ENCODE assay signal across 9 mouse cellular contexts in the genomic region with DNA sequence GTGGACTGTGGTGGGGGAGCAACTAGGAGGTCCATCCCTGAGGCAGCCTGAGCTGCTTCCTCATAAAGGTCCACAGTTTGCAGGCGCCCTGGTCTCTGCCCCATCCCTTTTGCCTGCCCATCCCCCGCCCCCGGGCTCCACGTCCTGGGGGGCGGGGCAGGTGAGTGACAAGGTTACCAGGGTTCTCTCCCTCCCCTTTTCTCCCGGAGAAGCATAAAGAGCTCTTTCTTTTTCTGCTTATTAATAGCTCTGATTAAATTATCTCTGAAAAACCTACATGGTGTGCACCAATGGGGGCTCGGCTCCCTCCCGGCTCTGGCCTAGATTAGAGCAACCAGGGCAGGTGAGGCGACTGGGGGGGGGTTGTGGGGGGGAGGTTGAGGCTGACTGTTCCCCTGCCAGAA. TPM values are rescaled to one million over a fixed set of nuclear protein-coding genes. Genes with fewer than 3 reads are reported as not detected.
DNase-seq lines count a peak whose midpoint lies in the region; ATAC-seq and TF ChIP-seq lines count a peak whose summit lies in the region.
"Had no signal": no experiment of that assay in that cellular context is flagged by ENCODE, and none has a peak within 500 bp of the region (broad histone marks: within the 10 kb centered on the region; RNA-seq: fewer than 3 reads in every experiment).

No protein-coding gene starts in this region.

- 11% methylated on average over 9 of the region's 9 CpGs for WGBS in heart, postnatal 0 days
- WGBS in embryonic facial prominence, embryonic 10.5 days, result 24% methylated on average over 9 of the region's 9 CpGs

- H3K9ac ChIP-seq in heart, postnatal 0 days (replicated peaks; ENCODE audit: low read depth, low read length), result no peak overlapping the region
- H3K9ac ChIP-seq in ES-Bruce4 (ENCODE audit: low read depth, poor library complexity, severe bottlenecking), result peak overlapping the region; percentile 40

- peak; percentile 42; the same call in 1 of the 2 replicates for ATAC-seq in heart, postnatal 0 days (ENCODE audit: insufficient read depth, low read depth)
- ATAC-seq: lung, postnatal 0 days had no signal

- peaks cover 9% of the 10 kb centered on the region; the same call in 1 of the 2 replicates for H3K4me1 ChIP-seq in heart, postnatal 0 days (ENCODE audit: control insufficient read depth, insufficient read depth)
- no peaks in the 10 kb centered on the region for H3K4me1 ChIP-seq in ES-Bruce4 (ENCODE audit: control insufficient read depth, insufficient read depth, low read length)
- peaks cover 51% of the 10 kb centered on the region for H3K4me1 ChIP-seq in embryonic facial prominence, embryonic 10.5 days

- H3K9me3 ChIP-seq in heart, postnatal 0 days (replicated peaks; ENCODE audit: control insufficient read depth, low read length), result peaks cover 8% of the 10 kb centered on the region; the same call in 1 of the 2 replicates
- H3K9me3 ChIP-seq in ES-Bruce4 (replicated peaks; ENCODE audit: control insufficient read depth, insufficient read depth, low read length, poor library complexity, severe bottlenecking), result peaks cover 5% of the 10 kb centered on the region; the same call in 1 of the 2 replicates
- H3K9me3 ChIP-seq in embryonic facial prominence, embryonic 10.5 days, result peaks cover 18% of the 10 kb centered on the region

- H3K27ac ChIP-seq in heart, postnatal 0 days (ENCODE audit: low read depth), result no peak overlapping the region
- no peak overlapping the region for H3K27ac ChIP-seq in ES-Bruce4 (ENCODE audit: insufficient read depth, low read length)
- peak overlapping the region; percentile 55 for H3K27ac ChIP-seq in embryonic facial prominence, embryonic 10.5 days (replicated peaks)

- DNase-seq in heart, postnatal 0 days (ENCODE audit: low spot score), result no peak
- DNase-seq in heart, postnatal 4 days, result no peak
- peak; percentile 70 for DNase-seq in embryonic facial prominence, embryonic 10.5 days (ENCODE audit: low spot score)
- peak; percentile 71 for DNase-seq in liver
- DNase-seq in gastrocnemius, adult 8-10 months (ENCODE audit: low spot score in 2 of 2), result no peak
- DNase-seq in layer of hippocampus, postnatal 25 days (ENCODE audit: extremely low spot score in 1 of 2, low spot score in 1 of 2), result no peak
- no peak for DNase-seq in urinary bladder, postnatal 36 days (ENCODE audit: low spot score in 2 of 2)

- no peak overlapping the region for H3K4me3 ChIP-seq in heart, postnatal 0 days (ENCODE audit: low read depth, low read length)
- peak overlapping the region; percentile 16 for H3K4me3 ChIP-seq in ES-Bruce4 (ENCODE audit: low read depth, low read length)
- peak overlapping the region; percentile 34 for H3K4me3 ChIP-seq in embryonic facial prominence, embryonic 10.5 days

- no peaks in the 10 kb centered on the region for H3K27me3 ChIP-seq in heart, postnatal 0 days (ENCODE audit: control insufficient read depth, insufficient read depth, low read length)
- H3K27me3 ChIP-seq in ES-Bruce4 (ENCODE audit: control insufficient read depth, insufficient read depth, low read length, poor library complexity, severe bottlenecking), result no peaks in the 10 kb centered on the region
- peaks cover 17% of the 10 kb centered on the region for H3K27me3 ChIP-seq in embryonic facial prominence, embryonic 10.5 days (replicated peaks; ENCODE audit: low read depth, poor library complexity, severe bottlenecking)

- no peak for TF ChIP-seq POLR2A in ES-Bruce4 (IDR thresholded peaks at IDR 0.05; ENCODE audit: insufficient read depth, low read length)

- no peak for TF ChIP-seq EP300 in heart, postnatal 0 days (IDR thresholded peaks at IDR 0.05; ENCODE audit: low read depth)
- peak; percentile 60 for TF ChIP-seq EP300 in ES-Bruce4 (IDR thresholded peaks at IDR 0.05; ENCODE audit: insufficient read depth, low read depth, low read length)

- no peak for TF ChIP-seq CTCF in heart, postnatal 0 days (IDR thresholded peaks at IDR 0.05; ENCODE audit: low read depth)
- no peak for TF ChIP-seq CTCF in ES-Bruce4 (IDR thresholded peaks at IDR 0.05; ENCODE audit: low read depth, low read length)

- peak overlapping the region; percentile 40 for H3K4me2 ChIP-seq in heart, postnatal 0 days (ENCODE audit: low read depth, low read length)

- no peaks in the 10 kb centered on the region for H3K36me3 ChIP-seq in heart, postnatal 0 days (replicated peaks; ENCODE audit: control insufficient read depth, insufficient read depth, low read length)
- H3K36me3 ChIP-seq in ES-Bruce4 (ENCODE audit: control insufficient read depth, insufficient read depth, low read length, poor library complexity, severe bottlenecking), result no peaks in the 10 kb centered on the region
- H3K36me3 ChIP-seq in embryonic facial prominence, embryonic 10.5 days (replicated peaks), result no peaks in the 10 kb centered on the region

RNA-seq across cellular contexts. Expression of a gene that starts 7.3 kb away (rescaled TPM):
- total RNA-seq in heart, postnatal 0 days (2014; rRNA removed; ENCODE audit: low replicate concordance), result 0.97 and 5.0 TPM in 2 replicates
- 0.97 and 1.3 TPM in 2 replicates for polyA plus RNA-seq in heart, postnatal 0 days (2015; fragmentation: Nextera tagmentation; extraction: Ambion mirVana)
- 1 to 10 TPM; 6.0 to 7.0 TPM for total RNA-seq in heart, postnatal 4 days (2021)
- polyA plus RNA-seq in ES-Bruce4 (2011; ENCODE audit: insufficient read depth, insufficient read length, low read depth, missing spikeins), result 3.4 and 5.3 TPM in 2 replicates
- polyA plus RNA-seq in embryonic facial prominence, embryonic 10.5 days (2016; fragmentation: Nextera tagmentation; extraction: Ambion mirVana), result 2.3 and 3.8 TPM in 2 replicates
- under 1 TPM; 0.07 to 0.34 (median 0.30) TPM for total RNA-seq in gastrocnemius, adult 8-10 months (2022)
- total RNA-seq in layer of hippocampus, postnatal 25 days (2021), result 1 to 10 TPM; 5.1 to 6.6 TPM

Comparison
In these comparisons a context has a peak if more than half of its experiments do, and no peak if none do; other contexts are left out.
1. DNase-seq: peak in embryonic facial prominence, embryonic 10.5 days (single experiment) and liver (single experiment); none in heart, postnatal 0 days (single experiment), heart, postnatal 4 days (single experiment), gastrocnemius, adult 8-10 months (0 of 2), layer of hippocampus, postnatal 25 days (0 of 2) and urinary bladder, postnatal 36 days (0 of 2).